Comparison of ENCODE assay signal across 9 mouse cellular contexts in the genomic region with DNA sequence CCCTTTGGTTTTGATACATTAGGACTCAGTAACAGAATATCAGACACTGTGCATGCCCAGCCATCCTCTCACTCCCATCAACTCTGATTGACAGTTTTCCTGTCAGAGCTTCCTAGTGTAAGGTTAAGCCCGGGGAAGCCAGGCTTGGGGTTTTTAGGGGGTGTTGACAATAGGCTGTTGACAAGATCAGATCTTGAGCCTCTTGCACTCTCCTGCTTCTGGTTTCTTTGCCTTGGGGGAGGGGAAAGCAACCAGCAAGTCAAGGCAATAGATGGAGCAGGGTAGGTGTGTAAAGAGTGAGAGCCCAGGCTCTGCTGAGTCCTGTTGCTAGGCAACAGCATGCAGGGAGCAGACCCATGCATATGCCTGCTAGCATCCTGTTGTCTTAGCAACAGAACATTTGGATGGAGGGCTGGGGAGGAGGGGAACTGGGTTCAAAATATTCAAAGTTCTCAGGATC.
A peak's percentile ranks its signal among the peaks of the same experiment; 100 is the strongest.
DNase-seq lines count a peak whose midpoint lies in the region; ATAC-seq and TF ChIP-seq lines count a peak whose summit lies in the region.
"Had no signal": no experiment of that assay in that cellular context is flagged by ENCODE, and none has a peak within 500 bp of the region (broad histone marks: within the 10 kb centered on the region; RNA-seq: fewer than 3 reads in every experiment).

No protein-coding gene starts in this region.

- H3K9ac ChIP-seq in forebrain, embryonic 13.5 days, result no peak overlapping the region
- no peak overlapping the region for H3K9ac ChIP-seq in midbrain, embryonic 15.5 days
- H3K9ac ChIP-seq: limb, embryonic 15.5 days had no signal

- intact Hi-C loops in gastrocnemius, postnatal 36 days (cut with DNase I), result no loop called here

- TF ChIP-seq POLR2A in lung, adult 2 months (IDR thresholded peaks at IDR 0.05; ENCODE audit: borderline replicate concordance, extremely low read depth, low read depth, low read length), result no peak

- peak overlapping the region; percentile 66 for H3K27ac ChIP-seq in forebrain, embryonic 13.5 days
- H3K27ac ChIP-seq in midbrain, embryonic 15.5 days, result peak overlapping the region; percentile 81
- H3K27ac ChIP-seq: limb, embryonic 15.5 days had no signal

- H3K36me3 ChIP-seq in forebrain, embryonic 13.5 days (ENCODE audit: poor library complexity, severe bottlenecking), result no peaks in the 10 kb centered on the region
- no peaks in the 10 kb centered on the region for H3K36me3 ChIP-seq in midbrain, embryonic 15.5 days (replicated peaks)
- H3K36me3 ChIP-seq: limb, embryonic 15.5 days had no signal

- peak overlapping the region; percentile 29; the same call in 1 of the 2 replicates for H3K4me2 ChIP-seq in forebrain, embryonic 13.5 days
- H3K4me2 ChIP-seq in midbrain, embryonic 15.5 days, result peak overlapping the region; percentile 21
- H3K4me2 ChIP-seq: limb, embryonic 15.5 days had no signal

- H3K4me3 ChIP-seq in forebrain, embryonic 13.5 days, result no peak overlapping the region
- no peak overlapping the region for H3K4me3 ChIP-seq in midbrain, embryonic 15.5 days
- H3K4me3 ChIP-seq in lung, adult 2 months (replicated peaks; ENCODE audit: extremely low read depth, low read depth, low read length), result no peak overlapping the region
- H3K4me3 ChIP-seq: limb, embryonic 15.5 days had no signal

- H3K9me3 ChIP-seq in forebrain, embryonic 13.5 days (replicated peaks), result no peaks in the 10 kb centered on the region
- H3K9me3 ChIP-seq in midbrain, embryonic 15.5 days, result no peaks in the 10 kb centered on the region
- H3K9me3 ChIP-seq: limb, embryonic 15.5 days had no signal

- TF ChIP-seq CTCF in lung, adult 2 months (IDR thresholded peaks at IDR 0.05; ENCODE audit: insufficient read depth, low read length), result no peak

- peak; percentile 82 for DNase-seq in brain, embryonic 18.5 days (ENCODE audit: low read depth, low spot score)
- peak; percentile 51 for DNase-seq in layer of hippocampus, postnatal 10 days (ENCODE audit: low spot score in 2 of 2)
- no peak for DNase-seq in lung, postnatal 10 days
- DNase-seq in thymus, postnatal 4 days, result no peak
- no peak for DNase-seq in gastrocnemius, postnatal 36 days
- no peak for DNase-seq in lung, adult 2 months

- WGBS in forebrain, embryonic 13.5 days, result 6% methylated on average over 1 of the region's 1 CpGs
- WGBS in midbrain, embryonic 15.5 days, result 8% methylated on average over 1 of the region's 1 CpGs
- 28% methylated on average over 1 of the region's 1 CpGs for WGBS in lung, adult 2 months

- ATAC-seq in forebrain, embryonic 13.5 days, result peak; percentile 99
- ATAC-seq in midbrain, embryonic 15.5 days (replicated peaks), result peak; percentile 100

- H3K4me1 ChIP-seq in forebrain, embryonic 13.5 days, result peaks cover 19% of the 10 kb centered on the region
- peaks cover 21% of the 10 kb centered on the region for H3K4me1 ChIP-seq in midbrain, embryonic 15.5 days
- H3K4me1 ChIP-seq in lung, adult 2 months (ENCODE audit: control insufficient read depth, insufficient read depth, low read length), result no peaks in the 10 kb centered on the region
- H3K4me1 ChIP-seq: limb, embryonic 15.5 days had no signal

- H3K27me3 ChIP-seq in forebrain, embryonic 13.5 days, result no peaks in the 10 kb centered on the region
- no peaks in the 10 kb centered on the region for H3K27me3 ChIP-seq in midbrain, embryonic 15.5 days (replicated peaks)
- H3K27me3 ChIP-seq: limb, embryonic 15.5 days had no signal

Comparison
In these comparisons a context has a peak if more than half of its experiments do, and no peak if none do; other contexts are left out.
1. DNase-seq: peak in brain, embryonic 18.5 days (single experiment) and layer of hippocampus, postnatal 10 days (2 of 2); none in lung, postnatal 10 days (single experiment), thymus, postnatal 4 days (single experiment), gastrocnemius, postnatal 36 days (0 of 2) and lung, adult 2 months (single experiment).